Mouse (Mus musculus): Measurements from ENCODE around the gene Cux2. TPM values are rescaled to one million over a fixed set of nuclear protein-coding genes. Genes with fewer than 3 reads are reported as not detected.

Cux2 gene
- polyA plus RNA-seq, 1 experiment from 2014 or later = 6.4 TPM

DNA sequence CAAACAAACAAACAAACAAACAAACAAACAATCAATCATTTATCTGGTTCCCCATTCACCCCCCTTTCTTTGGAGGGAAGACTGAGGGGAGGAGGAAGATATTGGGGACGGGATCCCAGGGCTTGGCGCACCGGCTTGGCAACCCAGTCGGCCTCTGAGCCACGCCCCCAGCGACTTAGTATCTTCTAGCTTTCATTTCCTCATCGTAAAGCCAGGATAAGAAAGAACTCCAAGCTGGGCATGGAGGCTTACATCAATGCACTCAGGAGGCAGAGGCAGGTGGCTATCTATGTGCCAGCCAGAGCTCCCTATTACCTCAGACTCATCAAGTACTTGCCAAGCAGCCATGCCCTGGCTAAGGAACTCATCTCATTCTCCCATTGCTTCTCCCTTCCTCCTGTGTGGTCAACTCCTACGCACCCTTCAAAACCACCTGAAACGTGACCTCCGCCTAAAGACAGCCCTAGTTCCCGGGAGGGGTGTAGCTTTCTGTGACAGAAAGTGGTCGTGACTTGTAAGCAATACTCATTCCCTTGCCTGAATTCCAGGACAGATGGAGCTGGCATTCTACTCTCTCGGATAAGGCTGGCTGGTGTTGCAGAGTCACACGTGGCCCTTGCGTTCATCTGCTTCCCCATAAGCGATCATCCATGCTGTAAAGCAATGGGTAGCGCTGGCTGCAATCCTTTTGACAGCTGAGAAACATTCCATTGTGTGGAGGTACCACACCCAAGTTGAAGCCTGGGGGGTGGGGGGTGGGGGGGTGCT, 206.6 kb downstream of the Cux2 start:
- DNase-seq (ENCODE audit: low spot score) = no peak
- 18% methylated on average over 17 of the region's 17 CpGs for WGBS
- Histone ChIP-seq H3K27me3 (ENCODE audit: low read depth, poor library complexity, severe bottlenecking) (peaks cover 82% of the 10 kb centered on the region), H3K4me3 (peak overlapping the region; percentile 66), H3K4me1 (peaks cover 38% of the 10 kb centered on the region), H3K9me3 (replicated peaks) (peaks cover 6% of the 10 kb centered on the region; the same call in 1 of the 2 replicates), H3K27ac (replicated peaks) (no peak overlapping the region), H3K36me3 (no peaks in the 10 kb centered on the region)

DNA sequence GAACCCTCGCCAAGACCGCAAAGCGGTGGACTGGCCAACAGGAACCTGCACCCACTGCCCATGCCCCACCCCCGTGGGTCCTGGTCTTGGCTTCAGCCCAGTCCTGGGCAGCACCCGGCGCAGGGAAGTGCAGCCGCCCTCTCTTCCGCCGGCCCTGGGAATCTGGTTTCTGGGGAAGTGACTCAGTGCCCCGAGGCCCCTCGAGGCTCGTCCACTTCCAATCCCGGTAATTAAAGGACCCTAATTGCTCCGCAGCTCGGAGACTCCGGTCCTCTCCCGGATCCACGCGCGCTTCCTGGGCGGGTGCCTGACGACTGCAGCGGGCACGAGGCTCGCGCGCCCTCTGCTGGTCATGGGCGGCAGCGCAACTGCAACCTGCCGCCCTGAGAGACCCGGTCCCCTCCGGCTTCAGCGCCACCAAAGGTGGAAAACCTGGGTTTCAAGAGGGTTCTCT, 207.2 kb downstream of the Cux2 start:
- Histone ChIP-seq H3K4me1 (peaks cover 38% of the 10 kb centered on the region), H3K27me3 (ENCODE audit: low read depth, poor library complexity, severe bottlenecking) (peaks cover 88% of the 10 kb centered on the region), H3K36me3 (no peaks in the 10 kb centered on the region), H3K9me3 (replicated peaks) (peaks cover 6% of the 10 kb centered on the region; the same call in 1 of the 2 replicates), H3K27ac (replicated peaks) (peak overlapping the region; percentile 73), H3K4me3 (peak overlapping the region; percentile 66)
- DNase-seq (ENCODE audit: low spot score) = peak; percentile 76
- 1% methylated on average over 33 of the region's 33 CpGs for WGBS

DNA sequence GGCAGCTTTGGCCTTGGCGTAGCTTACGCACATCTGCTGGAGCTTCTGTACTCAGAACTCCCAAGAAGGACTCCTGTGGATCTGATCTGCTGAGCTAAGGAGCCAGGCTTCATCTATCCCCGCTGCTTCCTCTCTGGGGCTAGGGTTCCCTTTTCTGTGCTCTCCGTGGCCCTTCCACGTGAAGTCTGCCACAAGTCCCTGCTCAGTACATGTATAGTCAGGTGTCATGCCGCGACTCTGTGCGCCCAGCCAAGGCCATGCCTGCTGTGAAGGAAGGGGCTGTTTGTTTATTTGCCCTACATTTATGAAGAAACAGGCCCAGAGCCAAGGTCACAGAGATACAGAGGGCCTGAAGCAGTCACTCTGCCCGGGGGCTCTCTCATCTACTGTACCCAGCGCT, 207.9 kb downstream of the Cux2 start:
- no peak overlapping the region for H3K27ac ChIP-seq (replicated peaks)
- no peak for DNase-seq (ENCODE audit: low spot score)
- peaks cover 6% of the 10 kb centered on the region; the same call in 1 of the 2 replicates for H3K9me3 ChIP-seq (replicated peaks)
- H3K4me1 ChIP-seq = peaks cover 45% of the 10 kb centered on the region
- H3K36me3 ChIP-seq = no peaks in the 10 kb centered on the region
- WGBS = 41% methylated on average over 10 of the region's 10 CpGs
- peak overlapping the region; percentile 66; the same call in 1 of the 2 replicates for H3K4me3 ChIP-seq
- peaks cover 96% of the 10 kb centered on the region for H3K27me3 ChIP-seq (ENCODE audit: low read depth, poor library complexity, severe bottlenecking)

DNA sequence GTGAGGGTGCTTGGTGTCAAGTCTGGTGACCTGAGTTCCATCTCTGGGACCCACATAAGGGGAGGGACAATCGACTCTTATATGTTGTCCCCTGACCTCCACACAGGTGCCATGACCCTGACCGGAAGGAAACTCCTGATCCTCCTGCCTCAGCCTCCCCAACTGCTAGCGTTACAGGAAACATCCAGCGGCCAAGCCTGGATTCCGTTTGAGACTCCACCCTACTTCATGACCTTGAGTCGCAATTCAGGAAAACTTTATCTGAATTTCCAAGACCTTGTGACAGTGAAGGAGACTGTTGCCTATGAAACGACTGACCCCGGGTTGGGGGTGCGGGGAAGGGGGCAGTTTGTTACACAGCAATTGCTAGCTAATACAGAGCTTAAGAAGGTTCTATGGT, 208.4 kb downstream of the Cux2 start:
- peaks cover 94% of the 10 kb centered on the region for H3K27me3 ChIP-seq (ENCODE audit: low read depth, poor library complexity, severe bottlenecking)
- no peak overlapping the region for H3K27ac ChIP-seq (replicated peaks)
- peaks cover 49% of the 10 kb centered on the region for H3K4me1 ChIP-seq
- H3K36me3 ChIP-seq = no peaks in the 10 kb centered on the region
- H3K4me3 ChIP-seq = no peak overlapping the region
- DNase-seq (ENCODE audit: low spot score) = no peak
- WGBS = 91% methylated on average over 9 of the region's 9 CpGs
- peaks cover 6% of the 10 kb centered on the region; the same call in 1 of the 2 replicates for H3K9me3 ChIP-seq (replicated peaks)

DNA sequence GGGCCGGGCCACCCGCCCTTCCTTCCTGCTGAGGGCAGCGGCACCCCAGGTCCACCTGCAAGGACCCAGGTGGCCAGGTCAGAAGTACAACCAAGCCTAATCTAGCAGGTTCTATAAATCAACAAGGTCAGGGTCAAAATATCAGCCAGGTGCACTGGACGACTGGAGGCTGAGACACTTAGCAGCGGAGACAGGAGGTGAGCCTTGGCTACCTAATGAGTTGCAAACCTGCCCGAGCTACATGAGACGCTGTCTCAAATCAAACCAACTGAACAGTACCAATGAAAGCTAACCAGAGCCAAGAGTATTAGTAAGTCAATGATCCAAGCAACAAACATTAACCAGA, 210.8 kb downstream of the Cux2 start:
- 29% methylated on average over 7 of the region's 7 CpGs for WGBS
- Histone ChIP-seq H3K27ac (replicated peaks) (0 out of 2 replicates have a peak overlapping the region, but pooled peaks have one; percentile 10), H3K9me3 (replicated peaks) (peaks cover 6% of the 10 kb centered on the region; the same call in 1 of the 2 replicates), H3K4me1 (peaks cover 69% of the 10 kb centered on the region), H3K4me3 (peak overlapping the region; percentile 80), H3K36me3 (no peaks in the 10 kb centered on the region), H3K27me3 (ENCODE audit: low read depth, poor library complexity, severe bottlenecking) (peaks cover 88% of the 10 kb centered on the region)
- no peak for DNase-seq (ENCODE audit: low spot score)

DNA sequence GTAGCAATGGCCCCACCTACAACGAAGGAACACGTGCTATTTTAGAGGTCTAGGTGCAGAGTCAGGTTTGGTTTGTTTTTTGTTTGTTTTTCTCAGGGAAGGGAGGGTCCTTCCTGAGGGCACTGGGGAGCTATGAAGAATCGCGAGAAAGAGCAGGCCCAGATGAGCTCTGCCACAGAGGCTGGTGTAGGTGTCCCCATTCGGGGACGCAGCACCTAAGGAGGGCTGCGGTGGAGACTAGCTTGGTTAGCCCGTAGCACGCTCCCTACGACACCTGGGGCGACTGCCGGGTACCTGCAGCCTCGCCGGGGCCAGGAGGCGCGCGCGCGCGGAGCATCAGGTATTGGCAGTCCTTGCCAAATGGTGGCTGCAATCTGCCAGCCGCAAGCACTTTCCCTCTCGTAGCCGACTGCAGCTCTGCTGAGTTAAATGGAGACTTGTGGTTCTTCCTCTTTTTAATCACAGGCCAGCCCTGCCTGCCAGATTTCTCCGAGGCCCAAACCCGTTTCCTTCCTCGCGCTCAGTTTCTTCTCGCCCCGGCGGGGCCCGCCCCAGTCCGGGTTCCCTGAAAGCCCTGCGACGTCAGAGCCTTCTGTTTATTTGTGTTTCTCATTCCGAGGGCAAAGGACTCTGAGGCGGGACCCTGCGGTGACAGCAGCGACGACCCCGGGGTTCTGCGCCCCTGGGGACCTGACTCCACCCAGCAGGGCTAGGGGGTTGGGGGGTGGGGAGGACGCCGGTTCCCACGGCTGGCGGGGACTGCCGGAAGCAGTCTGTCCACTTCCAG, 211.4 kb downstream of the Cux2 start:
- peaks cover 73% of the 10 kb centered on the region for H3K4me1 ChIP-seq
- peaks cover 6% of the 10 kb centered on the region; the same call in 1 of the 2 replicates for H3K9me3 ChIP-seq (replicated peaks)
- peak overlapping the region; percentile 80 for H3K4me3 ChIP-seq
- peaks cover 88% of the 10 kb centered on the region for H3K27me3 ChIP-seq (ENCODE audit: low read depth, poor library complexity, severe bottlenecking)
- no peaks in the 10 kb centered on the region for H3K36me3 ChIP-seq
- DNase-seq (ENCODE audit: low spot score) = peak; percentile 50
- H3K27ac ChIP-seq (replicated peaks) = 0 out of 2 replicates have a peak overlapping the region, but pooled peaks have one; percentile 18
- 1% methylated on average over 46 of the region's 46 CpGs for WGBS

DNA sequence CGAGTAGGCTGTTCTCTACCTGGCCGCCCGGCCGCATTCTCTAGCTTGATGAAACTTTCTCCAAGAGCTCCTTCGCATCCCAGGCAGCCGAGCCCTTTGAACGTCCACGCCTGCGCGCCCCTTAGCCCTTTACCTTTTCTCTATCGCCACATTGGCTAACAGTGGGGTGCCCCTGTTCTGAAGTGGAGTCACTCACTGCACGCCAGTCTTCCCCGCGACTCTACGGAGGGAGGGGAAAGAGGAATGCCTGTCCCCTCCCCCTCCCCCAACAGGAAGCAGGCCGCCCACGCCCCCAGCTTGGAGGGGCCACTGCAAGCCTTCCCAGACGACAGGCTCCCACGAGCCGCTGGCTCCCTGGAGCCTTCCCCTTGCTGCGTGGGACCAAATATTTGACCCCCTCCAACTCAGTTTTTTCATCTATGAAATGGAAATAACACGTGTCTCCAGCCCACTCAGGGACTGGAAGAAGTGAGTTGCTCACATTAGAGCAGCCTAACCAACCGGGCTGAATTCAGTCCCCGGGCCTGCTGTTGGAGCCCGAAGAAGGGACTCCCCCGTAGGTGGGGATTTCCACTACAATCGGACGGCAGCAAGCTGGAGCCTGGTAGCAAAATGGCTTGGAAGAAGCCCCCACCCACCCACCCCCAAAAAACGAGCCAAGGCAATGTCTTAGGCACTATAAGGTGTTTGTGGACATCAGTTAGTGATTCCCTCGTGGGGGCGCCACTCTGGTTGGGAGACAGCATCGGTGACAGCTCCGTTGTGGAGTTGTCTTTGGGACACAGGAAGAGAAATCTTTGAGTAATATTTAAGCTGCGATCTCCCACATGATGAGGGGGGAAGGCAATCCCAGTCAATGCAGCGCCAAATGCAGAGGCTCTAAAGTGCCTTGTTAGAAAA, 212.2 kb downstream of the Cux2 start, which contains the start of gene Sh2b3:
TSS of gene Sh2b3 (minus strand) at position 206 of the 900 bp plus-strand sequence.
- Histone ChIP-seq H3K27ac (replicated peaks) (peak within 1 kb of the TSS; percentile 84), H3K4me1 (peaks cover 71% of the 10 kb centered on the region), H3K27me3 (ENCODE audit: low read depth, poor library complexity, severe bottlenecking) (peaks cover 87% of the 10 kb centered on the region), H3K9me3 (replicated peaks) (peaks cover 6% of the 10 kb centered on the region; the same call in 1 of the 2 replicates), H3K4me3 (peak within 1 kb of the TSS; percentile 80), H3K36me3 (no peaks in the 10 kb centered on the region)
- WGBS = 1% methylated on average over 35 of the region's 35 CpGs
- DNase-seq (ENCODE audit: low spot score) = no peak

DNA sequence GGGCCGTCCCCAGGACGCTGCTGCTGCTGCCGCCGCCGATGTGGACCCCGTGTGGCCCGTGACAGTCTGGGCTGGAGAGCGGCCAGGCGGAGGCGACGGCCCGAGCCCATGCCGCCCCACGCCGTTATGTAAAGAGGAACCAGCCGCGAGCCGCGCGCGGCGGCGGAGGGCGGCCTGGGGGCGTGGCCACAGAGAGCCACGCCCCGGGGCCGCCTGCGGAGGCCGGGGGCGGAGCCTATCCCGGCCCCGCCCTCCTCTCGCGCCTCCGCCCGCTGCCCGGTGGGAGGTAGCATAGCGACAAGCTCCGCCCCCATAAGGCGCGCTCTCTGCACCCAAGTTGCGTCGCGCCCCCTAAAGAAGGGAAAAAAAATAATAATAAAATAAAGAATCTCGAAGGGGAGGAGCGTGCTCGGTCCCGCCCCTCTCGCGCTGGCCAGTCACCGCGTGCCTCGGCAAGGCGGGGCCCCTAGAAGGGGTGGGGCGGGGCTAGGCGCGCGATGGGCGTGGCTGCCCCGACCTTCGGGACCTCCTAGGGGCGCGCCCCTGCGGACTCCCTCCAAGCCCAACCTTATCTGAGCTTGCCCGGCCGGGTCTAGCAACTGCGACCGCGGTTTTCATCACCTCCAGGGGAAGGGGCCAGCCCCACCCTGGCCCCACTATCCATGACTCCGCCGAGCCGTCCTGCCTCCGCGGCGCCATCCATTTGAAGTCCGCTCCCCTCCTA, 213.0 kb downstream of the Cux2 start:
- peak; percentile 85 for DNase-seq (ENCODE audit: low spot score)
- peaks cover 6% of the 10 kb centered on the region; the same call in 1 of the 2 replicates for H3K9me3 ChIP-seq (replicated peaks)
- H3K4me3 ChIP-seq = peak overlapping the region; percentile 80
- under 1% methylated on average over 74 of the region's 77 CpGs for WGBS
- peaks cover 69% of the 10 kb centered on the region for H3K4me1 ChIP-seq
- no peaks in the 10 kb centered on the region for H3K36me3 ChIP-seq
- H3K27ac ChIP-seq (replicated peaks) = peak overlapping the region; percentile 84
- H3K27me3 ChIP-seq (ENCODE audit: low read depth, poor library complexity, severe bottlenecking) = peaks cover 87% of the 10 kb centered on the region

DNA sequence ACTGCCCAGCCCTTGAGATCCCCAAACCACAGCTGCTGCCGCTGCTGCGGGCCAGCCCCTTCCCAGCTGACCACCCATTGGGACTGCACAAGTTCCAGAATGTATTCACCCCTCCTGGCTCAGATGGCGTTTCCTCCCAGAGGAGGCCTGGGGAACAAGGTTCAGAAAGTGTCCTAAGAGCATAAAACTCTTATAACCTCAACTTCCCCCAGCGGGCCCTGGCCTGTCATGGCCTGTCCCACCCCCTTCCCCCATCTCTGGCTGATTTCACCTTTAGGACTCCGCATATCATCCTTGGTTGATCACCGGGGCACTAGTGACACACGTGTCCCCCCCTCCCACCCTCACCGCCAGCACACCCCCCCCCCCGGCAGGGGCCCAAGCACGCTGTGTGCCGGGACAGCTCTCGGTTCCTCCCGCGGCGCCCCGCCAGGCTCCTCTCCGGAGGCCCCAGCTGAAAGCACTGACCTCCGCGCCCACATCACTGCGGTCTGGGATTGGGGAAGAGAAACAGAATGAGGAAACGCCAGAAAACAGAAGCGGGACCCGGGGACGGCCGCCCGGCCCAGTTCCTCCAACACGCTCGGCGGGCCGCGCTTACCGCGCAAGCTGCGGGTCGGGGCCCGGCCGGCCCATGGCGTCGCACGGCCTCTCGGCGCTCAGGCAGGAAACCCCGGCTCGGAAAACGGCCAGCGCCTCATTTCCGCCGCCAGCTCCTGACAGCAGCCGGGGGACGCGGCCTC, 213.8 kb downstream of the Cux2 start:
- H3K9me3 ChIP-seq (replicated peaks) = peaks cover 4% of the 10 kb centered on the region; the same call in 1 of the 2 replicates
- H3K27ac ChIP-seq (replicated peaks) = peak overlapping the region; percentile 84
- under 1% methylated on average over 51 of the region's 51 CpGs for WGBS
- H3K4me3 ChIP-seq = peak overlapping the region; percentile 80
- H3K27me3 ChIP-seq (ENCODE audit: low read depth, poor library complexity, severe bottlenecking) = peaks cover 83% of the 10 kb centered on the region
- no peak for DNase-seq (ENCODE audit: low spot score)
- peaks cover 69% of the 10 kb centered on the region for H3K4me1 ChIP-seq
- no peaks in the 10 kb centered on the region for H3K36me3 ChIP-seq

DNA sequence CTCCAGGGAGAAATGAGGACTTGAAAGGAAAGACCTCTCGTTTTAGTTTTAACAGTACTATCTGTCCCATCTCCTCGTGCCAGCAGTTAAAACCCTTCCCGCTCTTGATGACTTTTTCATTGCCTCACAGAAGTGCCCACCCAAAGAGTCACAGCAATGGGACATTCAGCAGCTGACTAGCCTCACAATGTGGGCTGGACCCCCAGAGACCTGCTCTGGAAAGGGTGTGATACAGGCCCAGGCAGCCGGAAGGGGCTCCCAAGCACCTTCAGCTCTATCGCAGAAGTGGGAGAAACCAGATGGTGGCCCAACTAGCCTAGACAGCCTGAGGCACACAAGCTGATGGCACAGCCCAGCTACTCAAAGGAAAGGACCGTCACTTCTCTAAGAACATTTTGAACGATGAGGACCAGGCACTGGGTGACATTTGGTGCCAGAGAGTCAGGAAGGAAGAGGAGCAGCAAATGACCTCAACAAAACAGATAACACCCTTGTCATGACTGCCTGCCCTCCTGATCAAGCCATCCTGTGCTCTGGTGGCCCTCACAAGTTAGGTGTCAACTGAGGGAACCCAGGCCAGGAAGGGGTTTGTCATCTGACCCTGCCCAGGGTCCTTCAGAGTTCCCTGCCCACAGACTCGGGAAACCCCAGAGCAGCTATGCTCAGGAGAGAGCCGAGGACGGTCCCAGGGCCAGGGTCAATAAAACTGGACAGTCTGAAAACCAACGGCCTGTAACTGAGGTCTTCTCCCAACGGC, 214.7 kb downstream of the Cux2 start:
- H3K4me3 ChIP-seq = peak overlapping the region; percentile 80
- DNase-seq (ENCODE audit: low spot score) = no peak
- 58% methylated on average over 12 of the region's 12 CpGs for WGBS
- no peaks in the 10 kb centered on the region for H3K36me3 ChIP-seq
- H3K27me3 ChIP-seq (ENCODE audit: low read depth, poor library complexity, severe bottlenecking) = peaks cover 83% of the 10 kb centered on the region
- peaks cover 69% of the 10 kb centered on the region for H3K4me1 ChIP-seq
- H3K9me3 ChIP-seq (replicated peaks) = no peaks in the 10 kb centered on the region
- peak overlapping the region; percentile 84; the same call in 1 of the 2 replicates for H3K27ac ChIP-seq (replicated peaks)
